In the genomic region with DNA sequence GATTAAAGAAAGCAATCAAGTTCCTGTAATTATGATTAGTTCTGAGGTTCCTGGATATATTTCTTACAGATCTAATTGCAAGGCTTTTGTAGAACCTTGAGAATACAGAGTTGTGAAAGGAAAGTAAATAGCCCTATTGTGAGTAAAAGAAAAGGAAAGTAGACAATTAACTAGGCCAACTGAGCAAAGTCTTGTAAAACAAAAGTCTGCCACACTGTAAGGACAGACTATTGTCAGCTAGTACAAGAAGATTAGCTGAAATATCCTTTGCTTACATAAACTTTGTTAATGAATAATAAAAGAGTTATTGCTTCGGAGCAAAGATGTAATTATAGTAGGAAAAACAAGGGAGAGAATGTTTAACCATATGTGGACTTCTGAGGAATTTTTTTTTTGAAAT, we compare ENCODE assay signal across 30 mouse cellular contexts. TPM values are rescaled to one million over a fixed set of nuclear protein-coding genes. Genes with fewer than 3 reads are reported as not detected.
"Had no signal": no experiment of that assay in that cellular context is flagged by ENCODE, and none has a peak within 500 bp of the region (broad histone marks: within the 10 kb centered on the region; RNA-seq: fewer than 3 reads in every experiment).

No protein-coding gene starts in this region.

- H3K27ac ChIP-seq: heart, embryonic 10.5 days; hindbrain, embryonic 10.5 days; hindbrain, embryonic 12.5 days; hindbrain, embryonic 14.5 days; limb, embryonic 10.5 days; limb, embryonic 12.5 days; liver, embryonic 13.5 days; liver, embryonic 15.5 days had no signal

- ATAC-seq: hindbrain, embryonic 16.5 days; inflammation-experienced regulatory T-cells, adult 6 months had no signal

- H3K27me3 ChIP-seq: heart, embryonic 12.5 days; hindbrain, embryonic 12.5 days; limb, embryonic 12.5 days; liver, embryonic 13.5 days; liver, embryonic 15.5 days had no signal

- H3K4me1 ChIP-seq: heart, embryonic 10.5 days; heart, embryonic 12.5 days; hindbrain, embryonic 10.5 days; hindbrain, embryonic 12.5 days; limb, embryonic 10.5 days; limb, embryonic 12.5 days; liver, embryonic 13.5 days; liver, embryonic 15.5 days had no signal

- H3K9ac ChIP-seq: heart, embryonic 12.5 days; hindbrain, embryonic 12.5 days; hindbrain, embryonic 14.5 days; limb, embryonic 12.5 days; liver, embryonic 13.5 days; liver, embryonic 15.5 days had no signal

- H3K4me2 ChIP-seq: heart, embryonic 12.5 days; hindbrain, embryonic 12.5 days; hindbrain, embryonic 14.5 days; limb, embryonic 12.5 days; liver, embryonic 11.5 days; liver, embryonic 13.5 days; liver, embryonic 15.5 days had no signal

- H3K9me3 ChIP-seq: heart, embryonic 10.5 days; hindbrain, embryonic 10.5 days; hindbrain, embryonic 12.5 days; limb, embryonic 10.5 days; liver, embryonic 13.5 days; liver, embryonic 15.5 days had no signal

- DNase-seq: gastrocnemius, postnatal 14 days; gastrocnemius, postnatal 36 days; heart, adult 18-20 months; heart, postnatal 10 days; heart, postnatal 4 days; kidney, adult 11 months; kidney, adult 8-10 months; kidney, postnatal 14 days; kidney, postnatal 36 days; layer of hippocampus, adult 9-11 months; layer of hippocampus, postnatal 36 days; liver; liver, embryonic 13.5 days had no signal

- H3K36me3 ChIP-seq: heart, embryonic 10.5 days; heart, embryonic 12.5 days; hindbrain, embryonic 10.5 days; hindbrain, embryonic 12.5 days; limb, embryonic 10.5 days; limb, embryonic 12.5 days; liver, embryonic 13.5 days; liver, embryonic 15.5 days had no signal

- H3K4me3 ChIP-seq: heart, embryonic 10.5 days; heart, embryonic 12.5 days; hindbrain, embryonic 10.5 days; hindbrain, embryonic 12.5 days; limb, embryonic 10.5 days; limb, embryonic 12.5 days; liver, embryonic 13.5 days; liver, embryonic 15.5 days had no signal

RNA-seq across cellular contexts. Expression of a gene that starts 25.2 kb away (rescaled TPM):
- total RNA-seq: gastrocnemius, adult 18-20 months; gastrocnemius, adult 8-10 months; layer of hippocampus, adult 18-20 months; layer of hippocampus, adult 8-10 months; left cerebral cortex, adult 18-20 months; left cerebral cortex, postnatal 25 days had no signal
